Mouse (Mus musculus): Measurements from ENCODE around the gene Rarb.
A peak's percentile ranks its signal among the peaks of the same experiment; 100 is the strongest.

Rarb gene

DNA sequence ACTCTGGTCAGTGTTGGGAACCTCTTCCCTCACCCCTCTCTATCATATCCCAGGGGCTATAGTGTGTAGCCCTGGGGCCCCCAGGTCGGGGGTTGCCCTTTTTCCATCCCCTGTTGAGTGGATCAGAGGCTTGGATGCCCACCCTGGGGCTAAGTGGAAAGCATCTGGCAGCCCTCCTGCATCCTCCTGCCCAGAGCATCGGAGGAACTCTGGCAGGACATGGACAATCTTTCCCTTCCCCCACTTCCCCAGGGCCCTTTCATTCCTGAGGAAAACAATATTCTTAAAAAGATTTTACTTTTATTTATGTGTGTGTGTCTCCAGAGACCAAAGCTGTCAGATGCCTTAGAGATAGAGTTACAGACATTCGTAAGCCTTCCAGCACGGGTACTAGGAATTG lies 281.5 kb downstream of the Rarb start:
- no peak for DNase-seq (ENCODE audit: low read depth, low spot score)

DNA sequence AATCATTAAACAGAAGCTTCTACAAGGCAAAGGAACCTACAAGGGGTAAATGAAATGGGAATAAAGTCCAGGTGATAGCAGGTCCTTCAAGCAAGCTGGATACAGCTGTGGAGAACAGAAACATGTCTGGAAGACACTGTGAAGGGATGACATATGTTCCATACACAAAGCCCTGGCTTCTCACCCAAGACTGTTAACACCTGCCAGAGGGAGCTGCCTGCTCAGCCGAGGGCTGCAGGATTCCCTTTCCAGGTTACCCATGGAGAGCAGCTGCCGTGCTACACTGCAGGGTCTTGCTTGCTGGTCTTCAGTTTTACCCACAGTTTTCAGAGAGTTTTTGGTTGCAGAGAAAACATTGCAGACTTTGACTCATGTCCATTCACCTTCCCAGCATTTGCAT lies 290.3 kb downstream of the Rarb start:
- DNase-seq (ENCODE audit: low read depth, low spot score): no peak

DNA sequence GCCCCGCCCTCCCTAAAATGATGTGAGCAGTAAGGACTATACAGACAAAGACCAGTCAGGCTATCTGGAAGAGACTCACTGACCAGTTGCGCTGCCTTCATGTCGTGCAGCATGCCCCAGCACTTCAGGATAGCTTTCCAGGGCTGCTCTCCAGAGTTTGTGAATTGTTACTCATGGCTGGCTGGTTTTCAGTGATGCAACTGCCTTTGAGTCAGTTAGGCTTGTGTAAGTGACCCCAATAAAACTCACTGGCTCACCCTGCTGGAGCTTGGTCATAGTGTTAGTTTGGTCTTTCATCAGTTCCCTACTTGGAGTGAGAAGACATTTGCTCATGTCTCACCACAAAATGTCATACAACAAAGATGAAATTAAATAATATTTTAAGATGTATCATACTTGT lies 292.8 kb downstream of the Rarb start:
- no peak for DNase-seq (ENCODE audit: low read depth, low spot score)

DNA sequence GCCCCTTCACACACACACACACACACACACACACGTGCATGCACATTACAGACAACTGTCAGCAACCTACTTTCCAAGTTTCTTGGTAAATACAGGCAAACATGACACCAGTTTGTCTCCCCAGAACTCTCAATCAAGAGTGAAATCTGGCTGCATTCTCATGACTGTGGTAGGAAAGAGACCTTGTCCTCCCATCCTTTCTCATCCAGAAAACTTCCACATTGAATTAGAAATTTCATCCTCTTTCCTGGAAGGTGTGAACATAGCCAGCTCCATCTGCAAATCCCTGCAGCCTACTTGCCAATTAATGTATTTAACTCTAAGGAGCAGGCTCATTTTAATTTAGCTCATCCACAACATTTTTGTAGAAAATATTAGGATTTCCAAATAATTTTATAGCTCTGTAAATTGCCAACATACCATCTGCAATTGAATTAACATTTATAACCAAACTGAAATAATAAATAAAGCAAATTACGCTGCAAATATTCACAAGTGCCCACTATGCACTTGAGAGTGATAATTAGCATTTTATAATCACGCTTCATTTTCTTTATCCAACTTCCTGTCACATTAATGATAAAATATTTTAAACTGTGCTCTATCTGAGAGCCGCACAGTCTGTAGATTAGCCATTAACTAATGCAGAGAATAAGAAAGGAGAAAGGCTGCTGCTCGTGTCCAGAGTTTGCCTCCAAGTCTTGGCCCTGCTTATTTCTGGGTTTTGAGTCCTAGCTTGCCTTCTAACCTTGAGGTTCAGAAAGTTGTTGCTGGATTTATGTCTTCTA lies 293.6 kb downstream of the Rarb start:
- no peak for DNase-seq (ENCODE audit: low read depth, low spot score)

DNA sequence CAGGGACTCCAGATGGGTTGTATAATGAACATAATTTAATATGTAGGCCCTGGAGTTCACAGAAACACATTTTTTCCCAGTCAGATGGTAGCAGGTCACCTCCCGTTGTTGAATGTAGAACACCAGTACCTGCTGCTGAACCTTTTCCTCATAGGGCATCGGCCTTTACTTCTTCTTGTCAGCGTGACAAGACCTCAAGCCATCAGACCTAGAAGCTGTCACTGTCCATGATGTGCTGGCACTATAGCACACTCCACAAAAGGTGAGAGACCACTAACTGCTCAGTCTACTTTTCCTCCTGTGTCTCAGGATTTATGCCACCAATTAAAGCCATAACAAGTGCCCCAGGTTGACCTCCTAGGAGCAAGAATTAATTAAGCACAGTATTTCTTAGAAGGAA lies 296.1 kb downstream of the Rarb start:
- DNase-seq (ENCODE audit: low read depth, low spot score): no peak

DNA sequence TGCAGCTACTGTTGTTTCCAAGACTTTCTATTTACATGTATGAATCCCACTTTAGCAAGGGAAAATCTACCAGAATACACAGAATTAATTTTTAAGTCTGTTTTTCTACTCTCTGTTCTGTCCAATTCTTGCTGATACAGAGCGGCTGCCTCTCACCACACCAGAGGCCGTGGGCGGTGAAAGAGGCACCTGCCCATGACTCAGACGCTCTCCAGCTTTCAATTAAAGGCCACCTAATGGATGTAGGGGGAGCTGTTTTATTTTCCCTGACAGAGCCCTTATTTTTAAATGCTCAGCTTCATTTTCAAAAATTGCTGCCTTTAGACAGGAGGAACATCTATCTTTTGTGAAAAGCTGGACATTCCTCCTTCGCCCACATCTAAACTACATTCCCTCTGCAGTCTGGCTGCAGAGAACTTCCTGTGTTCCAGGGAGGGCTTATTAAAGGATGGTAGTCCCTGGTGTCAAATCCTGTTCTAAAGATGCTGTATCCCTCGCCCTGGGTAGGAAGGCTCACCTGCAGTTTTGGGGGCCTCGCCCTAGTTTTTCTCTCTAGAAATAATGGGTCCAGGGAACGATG lies 299.3 kb downstream of the Rarb start:
- no peak for DNase-seq (ENCODE audit: low read depth, low spot score)

DNA sequence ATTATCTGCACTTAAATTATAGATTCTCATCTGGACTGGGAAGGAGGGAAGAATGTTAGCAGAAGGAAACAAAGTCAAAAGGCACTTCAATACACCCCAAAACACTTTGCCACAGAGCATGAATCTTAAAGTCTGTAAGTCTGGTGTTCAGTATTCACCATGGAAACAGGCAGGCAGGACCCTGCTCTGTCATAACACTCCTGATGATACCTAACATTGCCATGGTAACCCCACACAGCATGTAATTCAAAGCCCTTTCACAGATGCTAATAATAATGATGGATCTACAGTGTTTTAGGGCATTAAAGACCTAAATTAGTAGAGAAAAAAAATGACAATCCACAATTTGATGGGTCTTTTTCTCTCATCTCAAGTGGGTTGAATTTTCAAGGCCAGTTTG lies 301.0 kb downstream of the Rarb start:
- DNase-seq (ENCODE audit: low read depth, low spot score): no peak

DNA sequence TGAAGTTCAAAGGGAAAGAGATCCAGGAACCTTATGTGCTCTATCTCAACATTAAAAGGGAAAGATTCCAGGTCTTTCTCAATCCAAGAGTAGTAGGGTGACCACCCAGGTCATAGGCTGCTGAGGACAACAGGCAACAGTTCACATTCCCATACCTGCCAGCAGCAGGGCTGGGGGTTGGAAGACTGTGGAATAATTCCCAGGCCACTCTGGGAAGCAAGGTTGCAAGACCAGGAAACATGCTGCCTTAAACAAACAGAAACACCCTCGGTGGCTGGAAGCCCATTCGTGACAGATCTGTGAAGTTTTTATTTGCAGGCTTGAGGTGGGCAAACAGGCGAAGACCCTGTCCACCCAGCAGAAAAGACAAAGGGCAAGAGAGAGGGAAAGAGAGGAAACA lies 303.2 kb downstream of the Rarb start:
- DNase-seq (ENCODE audit: low read depth, low spot score): no peak

DNA sequence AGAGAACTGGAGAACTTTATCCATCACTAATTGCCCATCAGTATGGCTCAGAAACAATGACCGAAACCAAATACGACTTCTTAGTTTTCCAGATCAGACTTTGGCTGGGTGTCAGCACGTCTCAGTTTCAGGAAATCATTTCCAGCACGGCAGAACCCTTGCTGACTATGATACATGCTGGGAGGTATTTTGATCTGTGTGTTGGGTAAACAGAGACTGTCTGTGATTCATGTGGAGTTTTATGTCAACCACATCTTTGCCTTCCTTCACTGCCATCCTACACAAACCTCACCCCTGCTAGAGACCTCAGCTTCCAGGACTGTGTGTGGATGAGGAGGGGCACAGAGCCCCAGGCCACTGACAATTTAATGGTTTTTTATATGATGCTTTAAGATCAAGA lies 308.4 kb downstream of the Rarb start:
- DNase-seq (ENCODE audit: low read depth, low spot score): no peak

DNA sequence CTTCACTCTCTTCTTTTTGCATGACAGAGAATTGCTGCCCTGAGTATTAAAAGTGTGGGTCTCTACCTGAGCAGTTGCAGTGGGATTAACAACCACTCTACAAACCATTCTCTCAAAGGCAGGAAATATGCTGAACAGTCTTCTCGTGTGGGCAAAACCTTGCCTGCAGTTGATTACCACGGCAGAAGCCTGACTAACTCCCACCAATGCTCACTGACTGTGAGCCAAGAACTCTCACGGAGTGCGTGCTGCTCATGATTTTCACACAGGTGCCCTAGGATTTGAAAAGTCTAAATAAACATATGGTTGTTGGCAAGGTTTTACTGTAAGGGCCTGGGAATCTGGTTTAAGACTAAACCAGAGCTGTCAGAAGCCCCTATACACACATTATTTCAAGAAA lies 309.1 kb downstream of the Rarb start:
- DNase-seq (ENCODE audit: low read depth, low spot score): no peak

DNA sequence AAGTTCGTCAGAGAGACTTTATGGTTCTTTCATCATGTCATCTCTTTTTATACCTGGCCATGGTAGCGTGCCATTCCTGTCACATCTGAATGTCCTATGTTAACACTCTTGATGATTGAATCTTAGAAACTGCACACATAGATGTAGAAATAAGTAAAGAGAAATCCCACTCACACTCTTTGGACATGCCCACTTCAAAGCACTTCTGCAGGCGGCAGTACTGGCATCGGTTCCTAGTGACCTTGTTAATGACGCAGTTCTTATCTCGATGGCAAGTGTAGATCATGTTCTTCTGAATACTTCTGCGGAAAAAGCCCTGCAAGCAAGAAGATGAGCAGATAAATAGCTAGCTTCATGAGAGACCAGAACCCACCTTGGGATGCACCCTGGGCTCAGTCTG lies 310.2 kb downstream of the Rarb start:
- DNase-seq (ENCODE audit: low read depth, low spot score): no peak

DNA sequence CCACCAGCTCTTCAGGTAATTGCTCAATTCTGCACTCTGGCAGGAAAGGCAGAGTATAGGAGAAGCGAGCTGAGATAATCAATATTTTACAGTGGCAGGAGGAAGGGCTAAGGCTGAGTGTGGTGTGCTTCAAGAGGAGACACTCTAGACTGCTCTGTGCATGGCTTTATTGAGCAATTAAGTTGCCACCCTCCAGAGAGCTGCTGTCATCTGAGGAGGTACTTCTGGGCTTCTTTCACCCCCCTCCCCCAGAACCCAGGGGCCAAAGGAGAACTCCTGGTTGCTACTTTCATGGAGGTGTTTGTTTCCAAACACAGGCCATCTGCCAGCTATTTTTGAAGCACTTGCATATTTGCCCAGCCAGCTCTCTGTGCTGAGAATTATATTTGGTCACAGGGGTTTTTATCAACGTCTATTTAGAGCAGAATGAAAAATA lies 321.7 kb downstream of the Rarb start:
- no peak for DNase-seq (ENCODE audit: low read depth, low spot score)

DNA sequence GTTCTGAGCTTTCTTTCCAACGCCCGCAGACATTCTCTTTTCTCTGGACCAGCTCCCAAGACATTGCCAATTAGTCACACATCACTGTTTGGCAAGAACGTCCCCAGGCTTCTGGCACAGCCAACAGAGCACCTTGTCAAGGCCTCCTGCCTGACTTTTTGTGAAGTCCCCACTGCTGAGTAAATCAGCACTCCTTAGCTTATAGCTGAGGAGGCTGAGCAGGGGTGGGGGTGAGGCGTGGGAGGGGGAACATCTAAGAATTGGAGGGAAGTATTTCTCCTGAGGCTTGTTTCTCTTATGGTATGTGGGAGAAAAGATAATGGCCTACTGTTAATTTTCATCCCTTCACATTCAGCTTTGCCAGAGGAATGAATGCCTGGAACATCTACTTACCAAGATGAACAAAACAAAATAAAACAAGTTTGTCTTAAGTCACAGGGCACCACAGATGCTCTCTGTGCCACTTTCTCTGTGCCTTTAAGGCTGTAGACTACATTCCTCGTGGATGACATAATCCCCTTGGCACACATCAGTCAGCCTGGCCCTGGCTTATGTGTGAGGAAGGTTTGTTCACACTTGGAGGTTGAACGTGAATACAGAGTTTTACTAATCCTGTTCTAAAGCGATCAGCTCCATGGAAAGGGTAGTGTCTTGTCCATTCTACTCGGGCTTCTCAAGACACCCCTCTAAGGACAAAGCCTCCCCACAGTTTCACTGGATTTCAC lies 335.1 kb downstream of the Rarb start:
- no peak for DNase-seq (ENCODE audit: low read depth, low spot score)

DNA sequence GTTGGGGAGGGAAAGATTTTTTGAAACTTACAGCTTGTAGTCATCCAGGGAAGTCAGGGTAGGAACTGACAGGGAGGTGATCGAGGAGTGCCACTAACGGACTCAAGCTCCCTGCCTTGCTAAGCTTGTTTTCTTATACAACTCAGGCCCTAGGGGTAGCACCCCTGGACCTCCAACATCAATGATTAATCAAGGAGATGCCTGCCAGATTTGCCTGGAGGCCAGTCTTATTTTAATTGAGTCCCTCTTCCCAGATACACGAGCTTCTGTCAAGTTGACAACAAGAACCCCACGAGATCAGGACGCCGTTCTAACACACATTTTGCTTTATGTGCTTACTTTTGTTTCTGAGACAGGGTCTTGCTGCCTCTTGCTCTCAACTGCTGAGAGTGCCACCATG lies 338.3 kb downstream of the Rarb start:
- no peak for DNase-seq (ENCODE audit: low read depth, low spot score)

DNA sequence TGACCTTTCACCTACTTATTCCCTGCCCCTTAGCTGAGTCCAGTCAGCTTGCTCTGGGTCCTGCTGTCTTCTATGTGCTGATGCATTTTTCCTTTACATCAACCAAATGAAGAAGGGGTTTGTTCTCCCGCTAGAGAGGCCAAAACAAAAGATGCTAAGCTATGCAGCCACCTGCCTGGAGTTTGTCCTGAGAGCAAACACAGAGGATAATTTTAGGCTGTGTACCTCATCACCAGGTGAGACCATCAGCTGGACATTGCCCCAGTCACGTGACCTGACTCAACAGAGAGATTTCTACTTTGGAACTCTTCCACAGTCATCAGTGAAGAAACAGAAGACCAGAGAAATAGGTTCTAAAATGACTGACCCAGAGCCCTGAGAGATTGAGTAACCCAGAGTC lies 339.4 kb downstream of the Rarb start:
- no peak for DNase-seq (ENCODE audit: low read depth, low spot score)

DNA sequence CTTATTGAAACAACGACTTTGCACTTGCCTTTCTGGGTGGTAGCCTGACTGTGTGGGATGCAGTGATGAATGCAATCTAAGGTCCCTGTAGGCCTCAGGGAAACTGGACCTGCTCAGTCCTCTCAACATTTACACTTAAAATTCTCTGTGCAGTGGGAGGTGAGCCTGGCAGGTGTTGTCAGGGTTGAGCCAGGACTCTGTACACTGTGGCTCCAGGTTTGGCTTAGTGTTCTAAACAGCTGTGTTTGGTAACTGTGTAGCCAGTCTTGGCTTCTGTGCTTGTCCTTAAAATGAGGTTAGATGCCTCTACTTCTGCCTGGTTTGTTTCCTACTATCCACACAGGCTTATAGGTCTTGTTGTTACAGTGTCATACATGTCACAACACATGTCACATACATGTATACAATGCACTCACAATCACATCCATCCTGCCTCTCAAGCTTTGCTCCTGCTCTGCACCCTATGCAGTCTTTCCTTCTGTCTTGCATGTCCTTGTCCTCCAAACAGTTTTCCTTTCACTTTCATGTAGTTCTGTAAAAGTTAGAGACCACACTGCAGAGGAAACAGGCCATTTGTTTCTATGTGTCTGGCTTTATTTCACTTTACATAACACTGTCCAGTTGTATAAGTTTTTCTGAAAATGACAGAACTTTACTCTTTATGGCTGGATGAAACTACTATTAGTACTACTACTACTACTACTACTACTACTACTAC lies 340.2 kb downstream of the Rarb start:
- no peak for DNase-seq (ENCODE audit: low read depth, low spot score)

DNA sequence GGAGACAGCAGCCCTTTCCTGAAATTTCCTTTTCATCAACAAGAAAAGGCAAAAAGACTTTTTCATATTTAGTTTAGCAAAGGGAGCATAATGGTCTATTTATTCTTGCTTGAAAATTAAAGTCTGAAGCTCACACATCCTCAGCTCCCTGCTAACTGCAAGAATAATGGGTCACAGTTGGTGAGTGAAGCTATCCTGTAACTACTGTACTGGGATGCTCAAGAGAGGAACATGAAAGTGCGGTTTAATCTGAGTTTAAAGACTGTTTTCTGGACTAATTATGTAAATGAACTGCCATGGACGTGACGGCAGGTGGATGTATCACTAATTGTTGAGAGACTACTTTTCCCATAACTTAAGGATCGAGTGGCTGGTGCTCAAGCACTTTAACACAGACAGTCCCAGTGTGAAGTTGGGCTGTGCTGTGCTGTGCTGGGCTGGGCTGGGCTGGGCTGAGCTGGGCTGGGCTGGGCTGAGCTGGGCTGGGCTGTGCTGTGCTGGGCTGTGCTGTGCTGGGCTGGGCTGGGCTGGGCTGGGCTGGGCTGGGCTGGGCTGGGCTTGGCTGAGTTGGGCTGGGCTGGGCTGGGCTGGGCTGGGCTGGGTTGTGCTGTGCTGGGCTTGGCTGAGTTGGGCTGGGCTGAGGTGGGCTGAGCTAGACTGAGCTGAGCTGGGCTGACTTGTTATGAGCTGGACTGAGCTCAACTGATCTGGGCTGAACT lies 370.5 kb downstream of the Rarb start:
- DNase-seq (ENCODE audit: low read depth, low spot score): no peak

DNA sequence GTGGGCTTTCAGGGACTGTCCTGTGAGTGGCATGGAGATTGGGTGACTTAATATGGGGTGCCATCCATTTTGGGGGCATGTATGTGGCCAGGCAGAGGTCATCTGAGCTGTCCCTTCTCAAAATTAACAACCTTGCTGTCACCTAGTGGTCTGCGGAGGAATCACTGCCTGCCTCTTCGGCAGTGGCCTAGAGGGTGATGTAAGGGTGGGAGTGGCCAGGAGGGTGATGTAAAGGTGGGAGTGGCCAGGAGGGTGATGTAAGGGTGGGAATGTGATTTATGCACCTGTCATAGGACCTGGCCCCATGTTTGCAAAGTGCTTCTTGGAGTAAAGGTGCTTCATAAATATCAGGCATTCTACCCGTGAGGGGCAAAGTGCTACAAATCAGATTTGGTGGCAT lies 371.4 kb downstream of the Rarb start:
- DNase-seq (ENCODE audit: low read depth, low spot score): peak; percentile 39

DNA sequence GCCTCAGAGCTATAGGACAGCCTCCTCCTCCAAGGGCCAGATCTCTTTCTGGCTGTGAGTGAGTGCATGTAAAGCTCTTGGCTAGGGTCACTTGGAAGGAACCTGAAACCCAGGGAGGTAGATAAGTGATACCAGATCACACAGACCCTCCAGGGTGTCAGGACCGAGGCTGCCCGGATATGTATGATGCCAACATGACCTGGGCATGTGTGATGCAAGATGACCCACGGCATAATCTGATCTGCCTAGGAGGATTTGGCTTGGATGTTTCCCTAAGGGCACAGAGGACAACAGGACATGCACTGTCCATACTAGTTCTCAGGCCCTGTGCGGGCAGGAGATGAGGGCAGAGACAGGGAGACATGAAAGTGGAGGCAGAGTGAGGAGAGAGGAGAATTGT lies 374.1 kb downstream of the Rarb start:
- DNase-seq (ENCODE audit: low read depth, low spot score): no peak

DNA sequence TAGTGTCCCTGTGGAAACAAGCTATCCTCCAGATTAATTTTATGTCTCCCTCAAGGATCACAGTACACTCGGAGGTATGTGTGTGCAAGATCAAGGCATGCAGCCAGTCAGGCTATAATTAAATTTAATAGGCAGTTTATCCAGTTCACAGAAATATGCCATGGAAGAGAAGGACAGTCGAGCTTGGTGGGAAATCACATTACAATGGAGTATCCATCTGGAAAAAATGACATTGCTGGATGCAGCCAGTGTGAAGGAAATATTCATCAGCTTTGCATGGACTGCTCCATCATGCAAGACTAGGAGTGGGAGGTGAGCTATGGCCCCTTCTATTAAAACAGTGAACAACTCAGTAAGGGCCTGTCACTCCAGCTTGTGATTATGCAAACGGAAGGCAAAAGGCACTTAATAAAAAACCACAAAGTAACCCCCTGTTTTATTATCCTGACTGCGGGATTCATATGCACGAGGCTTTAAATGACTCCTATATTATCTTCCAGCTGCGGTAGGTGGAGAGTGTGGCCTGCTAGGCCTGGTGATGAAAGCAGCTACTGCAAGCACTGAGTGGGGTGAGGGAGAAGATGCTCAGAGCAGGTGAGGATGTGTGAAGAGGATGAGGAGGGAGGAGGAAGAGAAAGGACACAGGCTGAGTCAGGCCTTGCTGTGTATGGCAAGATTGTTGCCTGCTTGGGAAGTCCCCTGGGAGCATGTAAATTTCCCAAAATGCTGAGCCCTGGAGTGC lies 379.4 kb downstream of the Rarb start:
- no peak for DNase-seq (ENCODE audit: low read depth, low spot score)

DNA sequence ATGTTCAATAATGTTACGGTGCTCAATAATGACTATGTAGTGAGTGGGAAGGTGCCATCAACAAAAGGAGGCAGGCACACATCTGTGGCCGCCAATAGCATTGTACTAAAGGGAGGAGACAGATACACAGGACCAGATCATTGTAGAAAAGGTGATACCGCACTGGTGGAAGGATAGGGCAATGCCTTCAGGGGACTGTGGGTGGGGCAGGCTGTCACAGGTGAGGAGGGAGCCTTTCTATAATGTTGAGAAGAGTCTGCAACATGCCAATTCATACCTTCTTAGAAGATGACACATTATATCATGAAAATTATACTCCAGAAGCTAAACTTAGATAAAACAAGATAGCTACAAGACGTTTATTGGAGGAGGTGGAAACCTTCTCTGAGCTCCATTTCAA lies 381.6 kb downstream of the Rarb start:
- no peak for DNase-seq (ENCODE audit: low read depth, low spot score)
